Mouse (Mus musculus): ENCODE data around the gene Mpzl2. TPM values are rescaled to one million over a fixed set of nuclear protein-coding genes. Genes with fewer than 3 reads are reported as not detected.

The Mpzl2 gene
- polyA plus RNA-seq, 1 experiment from 2014 or later, result 1.5 TPM

GRCm38 (mm10) chr9:45088040-45088439 lies 48.4 kb downstream of the Mpzl2 start:
- no peak overlapping the region for H3K4me3 ChIP-seq
- H3K27ac ChIP-seq (replicated peaks), result no peak overlapping the region
- no peaks in the 10 kb centered on the region for H3K9me3 ChIP-seq
- peaks cover 7% of the 10 kb centered on the region for H3K4me1 ChIP-seq
- H3K36me3 ChIP-seq, result no peaks in the 10 kb centered on the region
- peaks cover 25% of the 10 kb centered on the region for H3K27me3 ChIP-seq (replicated peaks)
- H3K9ac ChIP-seq, result no peak overlapping the region
- no peak for ATAC-seq (ENCODE audit: extremely low read depth, insufficient number of reproducible peaks, low FRiP score, low TSS enrichment)
- no peak overlapping the region for H3K4me2 ChIP-seq

- peaks cover 13% of the 10 kb centered on the region for H3K27me3 ChIP-seq (replicated peaks)
- peaks cover 8% of the 10 kb centered on the region for H3K4me1 ChIP-seq
- no peak for ATAC-seq (ENCODE audit: extremely low read depth, insufficient number of reproducible peaks, low FRiP score, low TSS enrichment)
- no peak overlapping the region for H3K4me2 ChIP-seq
- no peak overlapping the region for H3K9ac ChIP-seq
- no peaks in the 10 kb centered on the region for H3K36me3 ChIP-seq
- H3K9me3 ChIP-seq, result no peaks in the 10 kb centered on the region
- no peak overlapping the region for H3K4me3 ChIP-seq
- 66% methylated on average over 3 of the region's 3 CpGs for WGBS
- no peak overlapping the region for H3K27ac ChIP-seq (replicated peaks)
These were observed 51.2 kb downstream of the Mpzl2 start for GRCm38 (mm10) chr9:45090811-45091210.

GRCm38 (mm10) chr9:45092641-45093040 lies 53.0 kb downstream of the Mpzl2 start:
- H3K9ac ChIP-seq, result no peak overlapping the region
- no peak for ATAC-seq (ENCODE audit: extremely low read depth, insufficient number of reproducible peaks, low FRiP score, low TSS enrichment)
- H3K4me1 ChIP-seq, result peaks cover 8% of the 10 kb centered on the region
- no peak overlapping the region for H3K4me3 ChIP-seq
- no peak overlapping the region for H3K4me2 ChIP-seq
- H3K27me3 ChIP-seq (replicated peaks), result peaks cover 10% of the 10 kb centered on the region; the same call in 1 of the 2 replicates
- no peaks in the 10 kb centered on the region for H3K9me3 ChIP-seq
- peak overlapping the region; percentile 52 for H3K27ac ChIP-seq (replicated peaks)
- WGBS, result 38% methylated on average over 4 of the region's 4 CpGs
- H3K36me3 ChIP-seq, result no peaks in the 10 kb centered on the region

GRCm38 (mm10) chr9:45095149-45095937 lies 55.7 kb downstream of the Mpzl2 start:
- Histone ChIP-seq H3K27me3 (replicated peaks) (peaks cover 8% of the 10 kb centered on the region; the same call in 1 of the 2 replicates), H3K27ac (replicated peaks) (no peak overlapping the region), H3K36me3 (no peaks in the 10 kb centered on the region), H3K9ac (no peak overlapping the region), H3K9me3 (no peaks in the 10 kb centered on the region), H3K4me2 (no peak overlapping the region), H3K4me1 (peaks cover 8% of the 10 kb centered on the region), H3K4me3 (no peak overlapping the region)
- ATAC-seq (ENCODE audit: extremely low read depth, insufficient number of reproducible peaks, low FRiP score, low TSS enrichment), result no peak
- WGBS, result 69% methylated on average over 6 of the region's 6 CpGs

GRCm38 (mm10) chr9:45097877-45098276 lies 58.3 kb downstream of the Mpzl2 start:
- H3K9ac ChIP-seq, result no peak overlapping the region
- H3K4me1 ChIP-seq, result peaks cover 6% of the 10 kb centered on the region
- no peak overlapping the region for H3K4me3 ChIP-seq
- H3K27ac ChIP-seq (replicated peaks), result no peak overlapping the region
- WGBS, result 86% methylated on average over 5 of the region's 5 CpGs
- H3K36me3 ChIP-seq, result no peaks in the 10 kb centered on the region
- H3K27me3 ChIP-seq (replicated peaks), result peaks cover 8% of the 10 kb centered on the region; the same call in 1 of the 2 replicates
- no peak overlapping the region for H3K4me2 ChIP-seq
- H3K9me3 ChIP-seq, result no peaks in the 10 kb centered on the region
- no peak for ATAC-seq (ENCODE audit: extremely low read depth, insufficient number of reproducible peaks, low FRiP score, low TSS enrichment)

- Histone ChIP-seq H3K9ac (no peak overlapping the region), H3K27me3 (replicated peaks) (peaks cover 8% of the 10 kb centered on the region; the same call in 1 of the 2 replicates), H3K4me1 (peaks cover 9% of the 10 kb centered on the region), H3K4me3 (no peak overlapping the region), H3K27ac (replicated peaks) (no peak overlapping the region), H3K4me2 (no peak overlapping the region), H3K9me3 (no peaks in the 10 kb centered on the region), H3K36me3 (no peaks in the 10 kb centered on the region)
- ATAC-seq (ENCODE audit: extremely low read depth, insufficient number of reproducible peaks, low FRiP score, low TSS enrichment), result no peak
- 32% methylated on average over 3 of the region's 3 CpGs for WGBS
These were observed 58.8 kb downstream of the Mpzl2 start for GRCm38 (mm10) chr9:45098426-45098825.

- no peaks in the 10 kb centered on the region for H3K9me3 ChIP-seq
- no peak for ATAC-seq (ENCODE audit: extremely low read depth, insufficient number of reproducible peaks, low FRiP score, low TSS enrichment)
- WGBS, result 80% methylated on average over 1 of the region's 1 CpGs
- no peak overlapping the region for H3K9ac ChIP-seq
- no peak overlapping the region for H3K27ac ChIP-seq (replicated peaks)
- no peak overlapping the region for H3K4me3 ChIP-seq
- H3K36me3 ChIP-seq, result no peaks in the 10 kb centered on the region
- peaks cover 17% of the 10 kb centered on the region for H3K4me1 ChIP-seq
- 0 out of 2 replicates have a peak, but pooled peaks cover 2% of the 10 kb centered on the region for H3K27me3 ChIP-seq (replicated peaks)
- no peak overlapping the region for H3K4me2 ChIP-seq
These were observed 62.9 kb downstream of the Mpzl2 start for GRCm38 (mm10) chr9:45102528-45102927.

- WGBS, result 18% methylated on average over 11 of the region's 11 CpGs
- Histone ChIP-seq H3K36me3 (no peaks in the 10 kb centered on the region), H3K9me3 (no peaks in the 10 kb centered on the region), H3K4me3 (no peak overlapping the region), H3K27ac (replicated peaks) (no peak overlapping the region), H3K27me3 (replicated peaks) (0 out of 2 replicates have a peak, but pooled peaks cover under 1% of the 10 kb centered on the region), H3K4me2 (peak overlapping the region; percentile 13; the same call in 1 of the 2 replicates), H3K4me1 (peaks cover 17% of the 10 kb centered on the region), H3K9ac (no peak overlapping the region)
- no peak for ATAC-seq (ENCODE audit: extremely low read depth, insufficient number of reproducible peaks, low FRiP score, low TSS enrichment)
These were observed 63.8 kb downstream of the Mpzl2 start for GRCm38 (mm10) chr9:45103211-45103979.

Other genes with a start within 250 kb of the Mpzl2 start
- gene Tmem25, start 240.5 kb upstream of the Mpzl2 start, polyA plus RNA-seq (2015; fragmentation: Nextera tagmentation; extraction: Ambion mirVana), result 1.5 and 1.9 TPM in 2 replicates
- gene Ttc36, start 236.7 kb upstream of the Mpzl2 start, polyA plus RNA-seq (2015; fragmentation: Nextera tagmentation; extraction: Ambion mirVana), result 0.29 and 2.2 TPM in 2 replicates
- gene Kmt2a, start 158.5 kb upstream of the Mpzl2 start, polyA plus RNA-seq (2015; fragmentation: Nextera tagmentation; extraction: Ambion mirVana), result 6.1 and 6.5 TPM in 2 replicates
- gene Atp5l, start 119.1 kb upstream of the Mpzl2 start, polyA plus RNA-seq (2015; fragmentation: Nextera tagmentation; extraction: Ambion mirVana), result 1,009 and 1,200 TPM in 2 replicates
- gene Ube4a, start 74.2 kb upstream of the Mpzl2 start, polyA plus RNA-seq (2015; fragmentation: Nextera tagmentation; extraction: Ambion mirVana), result 15.9 and 17.4 TPM in 2 replicates
- 1.9 TPM in 1 of 2 replicates, not detected in the other for gene Cd3g, start 59.4 kb upstream of the Mpzl2 start, polyA plus RNA-seq (2015; fragmentation: Nextera tagmentation; extraction: Ambion mirVana)
- gene Cd3d, start 58.0 kb upstream of the Mpzl2 start, polyA plus RNA-seq (2015; fragmentation: Nextera tagmentation; extraction: Ambion mirVana), result 0.45 TPM in 1 of 2 replicates, not detected in the other
- gene Cd3e, start 30.2 kb upstream of the Mpzl2 start, polyA plus RNA-seq (2015; fragmentation: Nextera tagmentation; extraction: Ambion mirVana), result 0.55 TPM in 1 of 2 replicates, not detected in the other
- gene Mpzl3, start 15.4 kb downstream of the Mpzl2 start, polyA plus RNA-seq (2015; fragmentation: Nextera tagmentation; extraction: Ambion mirVana), result 1.6 and 1.7 TPM in 2 replicates
- 0.17 and 0.23 TPM in 2 replicates for gene Jaml, start 39.4 kb downstream of the Mpzl2 start, polyA plus RNA-seq (2015; fragmentation: Nextera tagmentation; extraction: Ambion mirVana)
- 1.5 and 2.1 TPM in 2 replicates for gene Scn2b, start 78.0 kb downstream of the Mpzl2 start, polyA plus RNA-seq (2015; fragmentation: Nextera tagmentation; extraction: Ambion mirVana)
- gene Scn4b, start 98.6 kb downstream of the Mpzl2 start, polyA plus RNA-seq (2015; fragmentation: Nextera tagmentation; extraction: Ambion mirVana), result 0.17 and 0.44 TPM in 2 replicates
- gene BC049352, start 142.2 kb downstream of the Mpzl2 start, polyA plus RNA-seq (2015; fragmentation: Nextera tagmentation; extraction: Ambion mirVana), result not detected in 2 replicates
- gene Tmprss4, start 164.3 kb downstream of the Mpzl2 start, polyA plus RNA-seq (2015; fragmentation: Nextera tagmentation; extraction: Ambion mirVana), result 0.19 TPM in 1 of 2 replicates, not detected in the other
- gene Il10ra, start 229.3 kb downstream of the Mpzl2 start, polyA plus RNA-seq (2015; fragmentation: Nextera tagmentation; extraction: Ambion mirVana), result 0.55 and 0.62 TPM in 2 replicates

Measured in heart, embryonic 13.5 days (tissue).